Mouse (Mus musculus) megakaryocyte, adult 5-6 weeks (primary cell): ENCODE measurements around the gene Dip2c. TPM values are rescaled to one million over a fixed set of nuclear protein-coding genes. Genes with fewer than 3 reads are reported as not detected.

Experiments used
- ATAC-seq: 2 replicates; pipeline ENCODE4 v1.8.0; 2016; ENCODE audit warnings: mild to moderate bottlenecking, inconsistent platforms; ENCODE audit not compliant: poor library complexity, severe bottlenecking
- total RNA-seq, 2 experiments: library from RNA; stranded (forward) in 1 of 2; stranded (reverse) in 1 of 2; fragments of 153-499, 151-499 nt in 1 of 2; fragments of 221-1000, 200-1000 nt in 1 of 2; gene quantifications; 2 replicates each; pipeline versions ENCODE4 v1.2.3 to v1.2.4; 2015 to 2017

Dip2c gene
- total RNA-seq, 2 experiments from 2014 or later, result 1.3 to 2.2 TPM

GRCm38 (mm10) chr13:9489696-9490095 lies 213.4 kb downstream of the Dip2c start:
- ATAC-seq, result no peak

GRCm38 (mm10) chr13:9494726-9495125 lies 218.4 kb downstream of the Dip2c start:
- peak; percentile 80 for ATAC-seq

DNA sequence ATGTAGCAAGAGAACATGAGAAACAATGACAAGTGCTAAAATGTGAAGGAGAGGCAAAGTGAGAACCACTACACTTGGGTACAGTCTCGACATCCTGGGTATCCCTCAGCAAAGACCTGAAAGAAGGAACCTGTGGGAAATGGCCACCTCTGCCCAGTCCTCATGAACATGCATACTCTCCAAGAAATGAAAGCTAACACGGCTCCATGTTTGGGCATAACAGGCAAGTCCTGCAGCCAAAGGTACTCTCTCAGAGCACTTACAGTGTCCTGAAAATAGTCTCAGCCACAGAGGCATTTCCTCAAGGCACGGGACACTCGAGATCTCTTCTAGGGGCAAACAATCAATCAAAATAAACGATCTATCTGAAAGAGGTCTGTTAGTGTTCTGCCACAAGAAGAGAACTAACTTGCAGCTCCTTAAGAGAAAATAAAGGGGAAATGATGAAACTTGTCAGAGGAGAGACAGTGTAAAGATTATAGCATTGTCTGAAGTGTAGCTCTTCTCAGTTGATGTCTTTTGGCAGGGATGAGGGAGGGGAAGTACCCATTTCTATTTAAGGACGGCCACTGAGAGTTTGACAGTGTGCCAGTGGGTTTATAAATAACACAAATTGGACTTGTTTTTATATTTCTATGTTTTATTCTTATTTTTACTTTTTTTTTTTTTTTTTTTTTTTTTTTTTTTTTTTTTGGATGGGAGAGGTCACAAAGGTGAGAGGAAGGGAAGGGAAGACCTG lies 228.0 kb downstream of the Dip2c start:
- ATAC-seq, result no peak

DNA sequence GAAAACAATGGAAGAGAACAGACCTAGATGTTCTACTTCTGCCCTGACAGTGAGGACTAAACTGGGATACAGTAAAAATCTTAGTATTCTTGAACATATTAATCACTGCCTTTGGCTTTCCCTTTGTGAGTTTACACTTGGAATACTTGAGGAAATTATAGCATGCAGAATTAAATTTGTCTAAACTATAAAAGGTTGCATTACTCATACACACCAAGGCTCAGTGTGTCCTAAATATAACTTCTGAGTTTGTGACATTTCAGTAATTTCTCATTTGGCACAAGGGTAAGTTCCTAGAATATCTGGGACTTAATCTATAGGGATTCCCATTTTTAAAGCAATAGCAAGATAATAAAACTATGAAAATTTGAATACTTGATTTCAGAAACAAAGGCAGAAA lies 262.2 kb downstream of the Dip2c start:
- ATAC-seq, result no peak

DNA sequence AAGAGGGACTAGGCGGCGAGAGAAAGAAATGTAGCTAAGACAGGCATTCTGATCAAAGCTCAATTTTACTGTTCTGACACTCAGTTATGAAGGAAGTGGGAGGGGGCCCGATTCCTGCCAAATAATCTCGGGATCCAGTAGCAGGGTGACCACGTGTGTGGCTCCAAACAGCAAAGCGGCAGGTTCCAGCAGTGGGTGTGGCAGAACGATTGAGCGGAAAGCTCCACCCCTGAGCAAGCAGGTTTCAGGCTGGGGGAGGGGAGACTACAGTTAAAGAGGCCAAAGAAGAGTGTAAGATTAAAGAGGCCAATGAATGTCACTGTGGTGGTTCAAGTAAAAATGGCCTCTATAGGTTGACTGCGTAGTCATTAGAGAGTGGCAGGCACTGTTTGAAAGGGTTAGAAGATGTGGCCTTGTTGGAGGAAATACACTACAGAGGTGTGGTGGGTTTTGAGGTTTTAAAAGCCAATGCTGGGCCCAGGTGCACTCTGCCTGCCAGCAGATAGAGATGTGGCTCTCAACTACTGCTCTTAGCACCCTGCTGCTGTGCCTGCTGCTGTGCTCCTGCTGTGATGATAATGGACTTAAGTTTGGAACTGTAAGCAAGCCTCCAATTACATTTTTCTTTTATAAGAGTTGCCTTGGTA lies 271.5 kb downstream of the Dip2c start:
- ATAC-seq, result no peak

DNA sequence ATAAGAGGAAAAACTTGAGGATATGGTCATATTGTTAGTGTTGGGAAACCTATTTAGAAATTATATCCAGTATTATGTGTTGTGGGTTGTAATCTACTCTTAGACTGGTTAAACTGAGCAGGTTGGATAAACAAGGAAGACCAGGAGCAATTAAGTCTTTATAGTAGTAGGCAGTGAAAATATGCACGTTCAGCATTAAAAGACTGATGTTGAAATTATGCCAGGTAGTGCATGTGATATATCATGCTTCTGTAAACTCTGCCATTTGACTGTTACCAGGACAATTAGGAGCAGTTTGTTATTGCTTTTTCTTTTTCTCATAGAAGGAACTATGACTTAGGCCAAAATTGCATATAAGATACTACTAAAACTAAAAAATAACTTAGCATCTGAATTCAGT lies 285.8 kb downstream of the Dip2c start:
- no peak for ATAC-seq

- ATAC-seq, result peak; percentile 74
These were observed 286.6 kb downstream of the Dip2c start for GRCm38 (mm10) chr13:9562921-9563320.

- ATAC-seq, result no peak
These were observed 292.5 kb downstream of the Dip2c start for GRCm38 (mm10) chr13:9568852-9569251.

GRCm38 (mm10) chr13:9576686-9577085 lies 300.4 kb downstream of the Dip2c start:
- no peak for ATAC-seq

DNA sequence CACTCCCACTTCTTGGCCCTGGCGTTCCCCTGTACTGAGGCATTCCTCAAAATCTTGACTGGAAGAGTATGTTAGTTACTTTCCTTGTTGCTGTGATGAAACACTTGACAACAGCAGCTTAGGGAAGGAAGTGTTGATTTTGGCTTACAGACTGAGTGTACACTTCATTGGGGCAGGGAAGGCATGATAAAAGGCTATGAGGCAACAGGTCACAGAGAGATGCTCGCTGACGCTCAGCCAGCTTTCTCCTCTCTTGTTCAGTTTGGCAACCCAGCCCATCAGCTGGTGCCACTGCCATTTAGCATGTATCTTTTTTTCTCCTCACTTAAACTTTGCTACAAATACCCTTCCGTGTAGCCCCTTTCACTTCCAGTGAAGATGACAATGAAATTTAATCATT lies 302.1 kb downstream of the Dip2c start:
- no peak for ATAC-seq

GRCm38 (mm10) chr13:9581821-9582220 lies 305.5 kb downstream of the Dip2c start:
- no peak for ATAC-seq

DNA sequence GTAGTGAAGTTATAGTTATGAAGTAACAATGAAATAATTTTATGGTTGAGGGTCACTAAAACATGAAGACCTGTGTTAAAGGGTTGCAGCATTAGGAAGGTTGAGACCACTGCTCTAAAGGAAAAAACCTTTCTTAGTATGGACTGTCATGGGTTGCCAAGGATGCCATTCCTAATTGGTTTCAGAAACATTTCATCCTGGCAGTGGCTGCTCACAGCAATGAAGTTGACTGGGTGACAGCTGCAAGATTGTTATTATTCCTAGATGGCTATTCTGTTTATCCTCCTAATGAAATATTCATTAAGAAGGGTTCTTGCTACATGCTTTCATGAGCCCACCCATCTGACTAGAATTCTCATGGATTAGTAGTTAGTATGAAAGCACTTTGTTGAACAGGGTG lies 307.3 kb downstream of the Dip2c start:
- no peak for ATAC-seq

DNA sequence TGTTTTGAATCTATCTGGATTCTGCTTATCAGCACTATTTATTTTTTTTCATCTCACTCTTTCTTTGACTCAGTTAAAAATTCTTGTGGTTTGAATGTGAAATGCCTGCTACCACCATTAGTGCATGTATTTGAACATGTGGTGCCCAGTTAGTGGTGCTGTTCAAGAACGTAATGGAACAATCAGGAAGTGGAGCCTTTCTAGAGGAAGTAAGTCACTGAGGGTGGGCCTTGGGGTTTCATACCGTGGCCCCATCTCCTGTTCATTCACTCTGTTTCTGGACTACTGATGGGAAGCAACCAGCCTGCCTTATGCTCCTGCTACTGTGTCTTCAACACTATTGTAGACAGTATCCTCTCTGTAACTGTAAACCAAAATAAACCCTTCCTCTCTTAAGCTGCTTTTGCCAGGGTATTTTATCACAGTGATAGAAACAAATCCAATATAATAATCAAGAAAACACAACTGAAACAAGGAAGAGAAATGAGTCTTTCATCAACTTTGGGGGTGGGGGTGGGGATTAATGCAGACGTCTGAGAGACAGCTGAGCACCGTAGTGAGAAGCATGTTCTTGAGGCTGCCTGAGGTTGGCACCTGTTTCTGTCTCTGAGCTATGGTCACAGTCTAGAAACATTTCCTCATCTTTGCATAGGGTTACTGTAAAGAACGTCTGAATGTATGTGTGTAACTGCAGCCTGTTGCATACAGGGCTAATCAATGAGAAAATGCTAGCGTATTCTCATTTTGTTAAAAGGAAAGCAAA lies 323.2 kb downstream of the Dip2c start:
- peak; percentile 95 for ATAC-seq

GRCm38 (mm10) chr13:9601350-9601749 lies 325.0 kb downstream of the Dip2c start:
- ATAC-seq, result no peak

- ATAC-seq, result no peak
These were observed 334.9 kb downstream of the Dip2c start for GRCm38 (mm10) chr13:9611229-9611628.

DNA sequence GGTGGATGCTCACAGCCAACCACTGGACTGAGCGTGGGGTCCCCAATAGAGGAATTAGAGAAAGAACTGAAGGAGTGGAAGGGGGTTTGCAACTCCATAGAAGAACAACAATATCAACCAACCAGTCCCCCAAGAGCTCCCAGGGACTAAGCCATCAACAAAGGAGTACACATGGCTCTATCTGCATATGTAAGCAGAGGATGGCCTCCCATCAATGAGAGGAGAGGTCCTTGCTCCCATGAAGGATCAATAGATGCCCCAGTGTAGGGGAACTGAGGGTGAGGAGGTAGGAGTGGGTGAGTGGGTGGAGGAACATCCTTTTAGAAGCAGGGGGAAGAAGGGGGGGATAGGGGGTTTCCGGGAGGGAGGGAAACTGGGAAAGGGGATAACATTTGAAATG lies 356.4 kb downstream of the Dip2c start:
- no peak for ATAC-seq

- ATAC-seq, result no peak
These were observed 359.6 kb downstream of the Dip2c start for GRCm38 (mm10) chr13:9635951-9636350.

DNA sequence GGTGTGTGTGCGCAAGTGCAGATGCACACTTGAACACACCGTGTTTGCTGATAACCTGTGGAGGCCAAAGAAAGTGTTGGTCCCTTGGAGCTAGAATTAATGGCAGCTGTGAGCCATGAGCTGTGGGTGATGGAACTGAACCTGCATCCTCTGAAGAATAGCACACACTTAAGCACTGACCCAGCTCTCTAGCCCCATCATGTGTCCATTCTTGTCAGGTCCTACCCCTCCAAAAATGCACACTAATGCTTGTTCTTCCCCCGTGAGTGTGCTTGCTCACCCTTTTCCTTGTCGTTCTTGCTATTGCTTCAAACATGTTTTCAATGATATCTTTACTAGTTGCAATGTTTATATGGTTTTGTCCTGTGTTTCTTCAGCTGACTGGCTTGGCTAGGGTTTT lies 360.2 kb downstream of the Dip2c start:
- ATAC-seq, result peak; percentile 64

- 0 out of 2 replicates have a peak, but pooled peaks have one; percentile 30 for ATAC-seq
These were observed 361.6 kb downstream of the Dip2c start for GRCm38 (mm10) chr13:9637949-9638348.

- no peak for ATAC-seq
These were observed 372.4 kb downstream of the Dip2c start for GRCm38 (mm10) chr13:9648716-9649115.

- no peak for ATAC-seq
These were observed 373.6 kb downstream of the Dip2c start for GRCm38 (mm10) chr13:9649894-9650293.

DNA sequence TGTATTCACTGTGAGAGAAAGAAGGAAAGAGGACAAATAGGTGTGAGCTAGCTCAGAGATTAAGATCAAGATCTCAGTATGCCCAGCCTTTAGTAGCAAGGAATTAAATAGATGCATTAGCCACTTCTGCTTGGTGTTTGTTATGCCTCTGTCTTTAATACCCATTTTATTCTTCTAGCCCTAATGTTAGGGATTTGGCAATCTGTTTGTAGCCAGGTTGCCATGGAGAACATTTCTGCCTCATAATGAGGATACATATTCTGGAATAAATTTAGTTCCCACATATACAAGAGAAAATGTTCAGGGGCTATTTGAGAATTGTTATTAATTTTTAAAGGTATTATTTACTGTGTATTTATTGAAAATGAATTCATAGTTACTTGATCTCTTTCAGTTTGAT lies 374.3 kb downstream of the Dip2c start:
- no peak for ATAC-seq
